Mouse (Mus musculus): ENCODE measurements around the gene Ppfia2. TPM values are rescaled to one million over a fixed set of nuclear protein-coding genes. Genes with fewer than 3 reads are reported as not detected.

Ppfia2 gene
- total RNA-seq (2021), result 1 to 10 TPM; 4.5 to 5.4 TPM
- long read RNA-seq, experiment 1, result 0 reads
- long read RNA-seq, experiment 2, partial matches to known transcripts, result 0 of 1 reads
- long read RNA-seq, experiment 2, other reads (novel, unspliced or antisense), result 1 of 1 reads

- DNase-seq (ENCODE audit: low spot score in 2 of 2), result peak in 1 of 2 experiments; percentile 25
Measured at GRCm38 (mm10) chr10:106469855-106470532, at the start of gene Ppfia2. Ppfia2 (plus strand) TSS chr10:106470339.

DNA sequence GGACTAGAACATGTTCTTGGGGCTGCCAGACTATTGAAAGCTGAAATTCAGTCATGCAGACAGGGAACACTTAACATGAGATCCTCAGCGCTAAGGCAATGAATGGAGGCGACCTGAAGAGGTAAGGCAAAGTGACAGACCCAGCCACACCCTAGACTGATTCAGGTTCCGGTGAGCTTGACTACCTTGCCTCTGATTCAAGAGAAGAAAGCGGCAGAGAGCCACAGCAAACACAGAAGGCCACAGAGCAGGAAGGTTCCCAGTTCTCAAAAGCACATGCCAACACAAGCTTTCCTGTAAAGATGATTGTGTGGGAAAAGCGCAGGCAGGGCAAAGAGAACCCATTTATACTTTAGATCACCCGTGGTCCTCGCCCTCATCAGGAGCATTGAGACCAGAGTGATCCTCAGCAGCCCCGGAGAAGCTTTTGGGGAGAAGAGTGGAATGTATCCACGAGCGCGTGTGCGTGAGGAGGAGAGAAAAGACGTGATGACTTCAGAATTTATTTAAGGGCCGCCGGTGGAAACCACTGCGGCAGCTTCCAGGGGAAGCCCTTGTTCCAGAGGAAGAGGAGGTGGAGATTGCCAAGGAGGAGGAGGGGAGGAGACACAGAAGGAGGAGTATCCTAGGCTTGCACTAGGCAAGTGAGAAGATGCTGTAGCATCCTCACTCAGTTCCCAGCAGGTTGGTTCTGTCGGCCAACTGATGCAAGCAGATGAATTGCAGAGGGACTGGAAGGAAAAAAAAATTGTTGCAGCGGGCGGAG lies 1.0 kb upstream of the Ppfia2 start:
- no peak for DNase-seq (ENCODE audit: low spot score in 2 of 2)

DNA sequence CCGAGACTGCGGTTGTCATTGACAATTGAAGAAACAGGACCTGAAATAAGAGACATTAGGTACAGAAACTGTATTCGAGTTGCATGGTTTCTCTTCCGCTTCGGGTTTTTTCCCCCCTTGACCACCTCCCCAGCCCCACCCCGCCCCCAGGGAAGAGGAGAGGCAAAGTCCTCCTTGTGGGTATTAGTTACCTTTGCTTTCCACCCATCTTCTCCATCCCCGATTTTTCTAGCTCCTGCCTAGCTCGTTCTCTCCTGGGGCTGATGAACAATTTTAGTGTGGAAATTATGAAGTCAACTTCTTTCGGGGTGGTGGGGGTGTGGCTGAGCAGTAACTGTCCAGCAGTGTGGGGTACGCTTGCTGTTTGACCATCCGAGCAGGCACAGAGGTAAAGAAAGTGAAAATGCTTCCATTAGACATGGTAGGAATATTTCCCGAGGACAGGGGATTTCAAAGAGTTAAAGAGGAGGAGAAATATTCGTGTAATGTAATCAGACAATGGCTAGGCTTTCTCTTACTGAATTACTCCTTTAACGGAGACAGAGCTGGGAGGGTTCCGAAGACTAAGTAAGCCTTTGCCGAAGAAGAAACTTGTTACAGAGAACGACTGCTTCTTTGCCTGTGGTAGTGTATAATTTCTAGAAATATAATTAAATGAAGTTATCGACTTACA lies 530 bp downstream of the Ppfia2 start:
- DNase-seq (ENCODE audit: low spot score in 2 of 2), result no peak

DNA sequence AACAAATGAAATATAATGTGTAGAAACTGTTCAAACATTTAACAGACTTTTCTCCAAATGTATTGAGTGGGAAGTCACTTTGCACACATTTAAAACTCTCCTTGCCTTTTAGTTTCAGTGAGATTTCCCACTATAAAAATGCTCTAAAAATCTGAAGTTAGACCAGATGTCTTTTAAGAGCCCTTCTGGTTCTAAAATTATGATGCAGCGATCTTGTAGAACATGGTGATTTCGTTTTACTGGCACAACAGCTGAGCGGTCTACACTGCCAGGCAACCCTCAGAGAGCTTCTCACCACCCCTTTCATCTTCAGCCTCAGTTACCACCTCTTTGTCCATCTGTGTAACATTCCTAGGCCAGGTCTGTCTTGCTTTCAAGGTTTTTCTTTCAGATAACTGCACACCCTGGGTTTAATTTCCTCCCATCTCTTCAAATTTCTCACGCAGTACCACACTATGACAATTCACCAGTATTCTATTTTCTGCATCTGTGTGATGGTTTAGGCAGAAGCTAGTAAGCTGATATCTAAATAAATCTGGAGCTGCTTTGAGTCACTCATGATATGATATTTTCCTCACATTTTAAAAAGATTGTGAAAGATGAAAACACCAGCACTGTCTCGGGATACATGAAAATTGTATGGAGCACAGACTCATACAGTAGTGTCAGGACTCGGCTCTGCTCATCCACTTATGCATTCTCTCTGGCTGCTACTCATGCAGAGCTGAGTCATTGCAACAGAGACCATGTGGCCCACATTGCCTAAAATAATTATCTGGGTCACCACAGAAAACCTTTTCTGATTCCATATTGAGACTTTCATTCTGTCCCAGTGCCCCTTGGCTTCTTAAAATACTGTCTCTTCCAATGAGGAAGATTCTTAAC lies 39.4 kb downstream of the Ppfia2 start:
- DNase-seq (ENCODE audit: low spot score in 2 of 2), result no peak

GRCm38 (mm10) chr10:106566036-106566435 lies 95.9 kb downstream of the Ppfia2 start:
- no peak for DNase-seq (ENCODE audit: low spot score in 2 of 2)

DNA sequence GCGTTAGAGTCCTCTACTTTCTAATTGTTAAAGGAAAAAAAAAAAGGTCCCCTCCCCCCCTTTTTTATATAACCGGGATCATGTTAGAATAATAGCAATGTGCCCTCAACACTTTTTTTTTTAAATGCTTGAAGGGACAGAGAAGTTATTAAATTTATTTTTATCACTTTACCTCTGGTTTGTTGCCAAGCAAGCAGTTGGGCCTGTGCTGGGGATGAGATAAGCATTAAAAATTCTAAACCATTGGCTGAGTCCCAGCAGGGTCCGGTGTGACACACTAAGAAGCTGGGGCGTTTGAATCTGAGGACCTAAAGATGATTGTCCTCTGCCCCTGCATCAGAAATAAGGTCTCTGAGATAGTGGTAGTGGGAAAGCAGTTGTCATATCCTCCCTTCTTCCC lies 114.9 kb downstream of the Ppfia2 start:
- DNase-seq (ENCODE audit: low spot score in 2 of 2), result no peak

DNA sequence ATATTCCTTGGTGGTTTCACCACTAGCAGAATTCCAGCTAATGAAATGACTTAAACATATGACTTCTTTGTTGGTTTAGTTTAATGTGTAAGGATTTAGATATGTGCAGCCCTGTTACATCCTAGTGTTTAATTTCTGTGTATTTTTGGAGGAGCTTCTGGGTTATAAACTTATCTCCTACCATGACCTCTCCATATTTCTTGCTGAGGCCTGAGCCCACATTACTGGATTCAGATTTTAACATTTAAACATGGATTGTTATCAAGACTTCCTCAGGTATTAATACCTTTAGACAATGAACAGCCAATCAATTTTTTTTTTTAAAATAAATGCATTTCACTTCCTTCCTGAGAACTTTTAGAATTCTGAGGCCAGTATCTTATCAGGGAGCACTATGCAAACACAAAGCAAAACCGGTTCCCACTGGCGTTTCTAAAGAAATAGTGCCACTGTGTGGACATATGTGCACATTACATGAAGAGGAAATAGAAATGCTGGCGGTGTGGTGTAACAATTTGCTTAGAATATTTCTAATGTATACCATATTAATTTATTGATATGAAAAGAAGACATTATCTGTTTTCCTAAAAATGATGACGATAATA lies 115.4 kb downstream of the Ppfia2 start:
- DNase-seq (ENCODE audit: low spot score in 2 of 2), result no peak

GRCm38 (mm10) chr10:106587817-106588216 lies 117.7 kb downstream of the Ppfia2 start:
- DNase-seq (ENCODE audit: low spot score in 2 of 2), result no peak

- DNase-seq (ENCODE audit: low spot score in 2 of 2), result no peak
Measured at GRCm38 (mm10) chr10:106590944-106591343, 120.8 kb downstream of the Ppfia2 start.

DNA sequence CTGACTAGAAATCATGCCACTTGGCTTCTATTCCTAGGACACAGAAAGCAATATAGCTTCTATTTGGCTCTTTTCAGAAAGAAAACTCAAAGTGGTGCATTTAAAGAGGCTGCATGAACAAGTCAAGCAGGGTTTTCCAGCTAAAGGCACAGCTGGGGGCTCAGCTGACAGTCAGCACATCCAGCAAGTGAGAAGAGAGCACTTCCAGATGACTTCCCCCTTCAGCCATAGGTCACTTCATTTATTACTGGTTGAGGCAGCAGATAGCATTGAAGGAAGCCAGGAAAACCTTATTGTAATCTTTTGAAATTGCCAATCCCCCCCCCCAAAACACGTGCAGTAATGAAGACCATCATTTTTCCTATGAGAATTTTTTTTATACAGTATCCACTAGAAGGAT lies 126.8 kb downstream of the Ppfia2 start:
- DNase-seq (ENCODE audit: low spot score in 2 of 2), result no peak

DNA sequence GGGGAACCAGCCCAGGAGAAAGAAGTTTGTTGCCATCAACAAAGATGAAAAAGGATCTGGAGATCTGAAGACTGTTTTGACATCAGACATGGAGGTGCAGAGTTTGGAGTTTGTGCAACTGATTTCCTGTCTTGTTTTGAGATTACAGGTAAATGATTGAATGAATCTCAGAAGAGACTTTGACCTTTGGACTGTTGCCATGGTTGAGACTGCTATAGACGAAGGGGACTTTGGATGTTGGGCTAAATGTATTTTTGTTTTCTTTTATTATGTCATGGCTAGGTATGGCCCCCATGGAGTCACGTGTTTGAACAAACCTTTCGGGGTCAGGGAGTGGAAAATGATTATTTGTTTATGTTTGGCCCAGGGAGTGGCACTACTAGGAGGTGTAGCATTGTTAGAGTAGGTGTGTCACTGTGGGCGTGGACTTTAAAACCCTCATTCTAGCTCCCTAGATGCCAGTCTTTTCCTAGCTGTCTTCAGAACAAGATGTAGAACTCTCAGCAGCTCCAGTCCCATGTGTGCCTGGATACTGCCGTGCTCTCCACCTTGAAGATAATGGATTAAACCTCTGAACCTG lies 133.3 kb downstream of the Ppfia2 start:
- no peak for DNase-seq (ENCODE audit: low spot score in 2 of 2)

DNA sequence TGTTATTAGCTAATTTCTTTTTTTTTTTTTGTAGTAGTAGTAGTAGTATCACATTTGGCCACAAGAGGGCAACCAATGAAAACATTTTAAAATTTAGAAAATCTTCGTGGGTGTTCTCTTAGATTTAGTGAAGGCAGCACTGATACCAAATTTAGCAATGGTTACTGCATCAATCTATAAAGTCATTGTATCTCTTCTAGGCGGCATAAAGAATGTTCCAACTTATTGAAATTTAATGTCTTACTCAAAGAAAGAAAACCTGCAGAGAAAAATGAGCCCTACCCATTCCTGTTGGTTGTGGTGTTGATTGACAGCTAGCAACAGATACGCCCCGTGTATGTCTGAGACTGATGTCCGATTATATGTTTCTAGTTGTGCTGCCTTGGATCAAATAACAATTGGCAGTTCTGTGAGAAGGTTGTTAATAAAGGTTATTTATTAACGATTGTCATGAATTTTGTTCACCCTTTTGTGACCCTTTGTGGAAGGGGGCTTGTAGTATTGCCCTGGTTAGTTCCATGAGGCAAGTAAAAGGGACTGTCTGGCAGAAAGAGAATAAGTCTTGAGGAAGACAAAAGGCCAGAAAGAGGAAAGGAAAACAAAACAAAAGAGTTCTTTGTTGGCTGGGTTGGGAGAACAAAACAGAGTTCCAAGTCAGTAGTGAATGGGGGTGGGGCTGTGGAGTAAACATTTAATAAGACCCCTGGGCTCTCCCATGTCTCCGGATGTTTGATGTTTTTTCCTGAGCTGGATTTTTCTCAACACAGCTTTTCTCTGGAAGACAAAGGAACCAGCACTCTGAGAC lies 139.2 kb downstream of the Ppfia2 start:
- no peak for DNase-seq (ENCODE audit: low spot score in 2 of 2)

DNA sequence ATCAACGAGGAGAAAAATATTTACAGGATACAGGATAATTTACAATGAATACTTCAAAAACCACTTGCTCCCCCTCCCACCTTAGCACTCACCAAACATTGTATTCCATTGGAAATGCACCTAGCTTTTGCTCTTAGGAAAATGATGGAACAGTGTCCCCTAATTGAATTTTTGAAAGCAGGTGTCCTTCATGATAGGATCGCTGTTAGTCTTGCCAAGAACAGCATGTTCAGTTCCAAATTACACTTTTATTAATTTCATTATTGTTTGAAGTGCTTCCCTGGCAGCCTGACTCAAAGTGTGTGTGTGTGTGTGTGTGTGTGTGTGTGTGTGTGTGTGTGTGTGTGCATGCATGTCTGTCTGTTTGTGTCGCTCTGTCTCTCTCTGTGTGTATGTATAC lies 140.1 kb downstream of the Ppfia2 start:
- DNase-seq (ENCODE audit: low spot score in 2 of 2), result no peak

- DNase-seq (ENCODE audit: low spot score in 2 of 2), result no peak
Measured at GRCm38 (mm10) chr10:106618194-106618593, 148.1 kb downstream of the Ppfia2 start.

GRCm38 (mm10) chr10:106620952-106621351 lies 150.8 kb downstream of the Ppfia2 start:
- DNase-seq (ENCODE audit: low spot score in 2 of 2), result no peak

DNA sequence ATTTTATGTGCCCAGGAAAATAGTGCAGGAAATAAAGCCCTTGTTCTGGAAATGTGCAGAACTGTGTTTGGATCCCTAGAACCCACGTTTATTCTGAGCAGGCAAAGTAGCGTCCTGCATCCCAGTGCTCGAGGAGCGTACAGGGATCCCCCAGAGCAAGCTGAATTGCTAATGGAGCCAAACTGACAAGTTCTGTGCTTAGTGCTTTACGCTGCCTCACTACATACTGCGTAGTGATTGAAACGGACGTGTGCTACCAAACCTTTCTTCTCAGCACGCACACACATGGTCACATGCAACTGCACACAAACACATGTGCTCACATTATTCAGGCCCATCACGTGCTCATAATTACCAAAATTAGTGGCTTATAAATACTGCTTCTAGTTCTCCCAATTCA lies 153.2 kb downstream of the Ppfia2 start:
- DNase-seq (ENCODE audit: low spot score in 2 of 2), result no peak

- DNase-seq (ENCODE audit: low spot score in 2 of 2), result no peak
Measured at GRCm38 (mm10) chr10:106632171-106632935, 162.2 kb downstream of the Ppfia2 start.

GRCm38 (mm10) chr10:106633898-106634297 lies 163.8 kb downstream of the Ppfia2 start:
- no peak for DNase-seq (ENCODE audit: low spot score in 2 of 2)

Measured in adrenal gland, adult 18-20 months (tissue).